Mouse (Mus musculus) ES-E14 (cell line): ENCODE results near the gene Fras1.

Source experiments
- HCFC1 ChIP-seq: IDR thresholded peaks from 2 replicates; pipeline ENCODE4 v1.6.1; 2012; ENCODE audit warnings: low read length, inconsistent platforms, borderline replicate concordance; ENCODE audit not compliant: insufficient read depth
- MAFK ChIP-seq: IDR thresholded peaks from 2 replicates; pipeline ENCODE4 v1.6.1; 2014; ENCODE audit warnings: mild to moderate bottlenecking, low read depth, low read length, inconsistent platforms; ENCODE audit not compliant: insufficient read depth
- ZC3H11A ChIP-seq: IDR thresholded peaks from 2 replicates; pipeline ENCODE4 v1.6.1; 2012; ENCODE audit warnings: low read depth, mild to moderate bottlenecking, inconsistent platforms, low read length, borderline replicate concordance

- TF ChIP-seq ZC3H11A (no peak), MAFK (no peak), HCFC1 (no peak)
Measured at GRCm38 (mm10) chr5:96363950-96364349, 9.8 kb upstream of the Fras1 start.
